Mouse (Mus musculus) right cerebral cortex, postnatal 10 days (tissue): ENCODE results near the gene Sema3f.
A peak's percentile ranks its signal among the peaks of the same experiment; 100 is the strongest.

Source experiments
- DNase-seq, 2 experiments: peaks; one replicate each; pipeline ENCODE4 v3.0.0; 2021; ENCODE audit warnings: low spot score in 2 of 2

Gene Sema3f

GRCm38 (mm10) chr9:107715632-107716031 lies 5.4 kb upstream of the Sema3f start:
- no peak for DNase-seq

- no peak for DNase-seq
Observed at GRCm38 (mm10) chr9:107714221-107714952, 4.1 kb upstream of the Sema3f start.

- no peak for DNase-seq
Observed at GRCm38 (mm10) chr9:107709096-107709696, 1.1 kb downstream of the Sema3f start.

GRCm38 (mm10) chr9:107708439-107709095 lies 1.7 kb downstream of the Sema3f start:
- no peak for DNase-seq

GRCm38 (mm10) chr9:107707701-107708438 lies 2.4 kb downstream of the Sema3f start:
- no peak for DNase-seq

- DNase-seq = no peak
Observed at GRCm38 (mm10) chr9:107706781-107707211, 3.5 kb downstream of the Sema3f start.

- peak in 1 of 2 experiments; percentile 65 for DNase-seq
Observed at GRCm38 (mm10) chr9:107703337-107704122, 6.7 kb downstream of the Sema3f start.

- DNase-seq = no peak
Observed at GRCm38 (mm10) chr9:107702606-107703185, 7.6 kb downstream of the Sema3f start.

GRCm38 (mm10) chr9:107701594-107701993 lies 8.7 kb downstream of the Sema3f start:
- DNase-seq = peak; percentile 90 to 92

- peak; percentile 77 to 87 for DNase-seq
Observed at GRCm38 (mm10) chr9:107700114-107700571, 10.1 kb downstream of the Sema3f start.

GRCm38 (mm10) chr9:107699376-107699980 lies 10.8 kb downstream of the Sema3f start:
- DNase-seq = no peak

GRCm38 (mm10) chr9:107698611-107699190 lies 11.6 kb downstream of the Sema3f start:
- no peak for DNase-seq

- no peak for DNase-seq
Observed at GRCm38 (mm10) chr9:107697811-107698521, 12.3 kb downstream of the Sema3f start.

- DNase-seq = no peak
Observed at GRCm38 (mm10) chr9:107696845-107697610, 13.2 kb downstream of the Sema3f start.

GRCm38 (mm10) chr9:107696106-107696479 lies 14.2 kb downstream of the Sema3f start:
- DNase-seq = no peak

- no peak for DNase-seq
Observed at GRCm38 (mm10) chr9:107695441-107696105, 14.7 kb downstream of the Sema3f start.

GRCm38 (mm10) chr9:107694627-107695026 lies 15.6 kb downstream of the Sema3f start:
- no peak for DNase-seq

- DNase-seq = no peak
Observed at GRCm38 (mm10) chr9:107693433-107693987, 16.8 kb downstream of the Sema3f start.
